Mouse (Mus musculus) lung, adult 2 months (tissue): Measurements from ENCODE around the gene Nos1ap.

Experiments used
- CTCF ChIP-seq: fragments of 200-500 bp; IDR thresholded peaks from 2 replicates; pipeline ENCODE4 v1.5.1; 2011; ENCODE audit warnings: mild to moderate bottlenecking, low read length, control low read depth; ENCODE audit not compliant: insufficient read depth
- POLR2A ChIP-seq: fragments of 200-500 bp; IDR thresholded peaks from 2 replicates; pipeline ENCODE4 v1.6.1; 2011; ENCODE audit warnings: low read depth, mild to moderate bottlenecking, control low read depth, low read length, borderline replicate concordance; ENCODE audit errors: extremely low read depth

GRCm38 (mm10) chr1:170582341-170582740 lies 7.3 kb downstream of the Nos1ap start:
- TF ChIP-seq POLR2A (no peak), CTCF (no peak)
